Mouse (Mus musculus) liver, adult (tissue): ENCODE measurements around the gene Tstd1.

Experiments used
- GATA4 ChIP-seq: IDR thresholded peaks from 2 replicates; pipeline ENCODE4 v1.6.1; 2014; ENCODE audit warnings: mild to moderate bottlenecking, low read length; ENCODE audit not compliant: insufficient replicate concordance

Tstd1 gene

GRCm38 (mm10) chr1:171437264-171438013 is 18.8 kb downstream of the Tstd1 start, which contains the start of gene F11r:
TSS of gene F11r (plus strand) at chr1:171437535.
- TF ChIP-seq GATA4 = no peak

- TF ChIP-seq GATA4 = no peak
These were observed 19.5 kb downstream of the Tstd1 start for GRCm38 (mm10) chr1:171438014-171438670.

GRCm38 (mm10) chr1:171439072-171439471 is 20.4 kb downstream of the Tstd1 start:
- TF ChIP-seq GATA4 = peak; percentile 42; the same call in 1 of the 2 replicates

GRCm38 (mm10) chr1:171440025-171440725 is 21.5 kb downstream of the Tstd1 start:
- no peak for TF ChIP-seq GATA4

GRCm38 (mm10) chr1:171441466-171442412 is 23.1 kb downstream of the Tstd1 start:
- TF ChIP-seq GATA4 = peak; percentile 78; the same call in 1 of the 2 replicates

GRCm38 (mm10) chr1:171442413-171442760 is 23.7 kb downstream of the Tstd1 start:
- no peak for TF ChIP-seq GATA4

- TF ChIP-seq GATA4 = no peak
These were observed 26.4 kb downstream of the Tstd1 start for GRCm38 (mm10) chr1:171445050-171445449.

- no peak for TF ChIP-seq GATA4
These were observed 28.2 kb downstream of the Tstd1 start for GRCm38 (mm10) chr1:171446854-171447253.

GRCm38 (mm10) chr1:171447692-171448091 is 29.0 kb downstream of the Tstd1 start:
- TF ChIP-seq GATA4 = no peak

GRCm38 (mm10) chr1:171450062-171450461 is 31.4 kb downstream of the Tstd1 start:
- no peak for TF ChIP-seq GATA4

GRCm38 (mm10) chr1:171451001-171451400 is 32.3 kb downstream of the Tstd1 start:
- no peak for TF ChIP-seq GATA4

- no peak for TF ChIP-seq GATA4
These were observed 33.9 kb downstream of the Tstd1 start for GRCm38 (mm10) chr1:171452522-171452921.

- TF ChIP-seq GATA4 = no peak
These were observed 34.3 kb downstream of the Tstd1 start for GRCm38 (mm10) chr1:171452923-171453322.

GRCm38 (mm10) chr1:171454926-171455325 is 36.3 kb downstream of the Tstd1 start:
- TF ChIP-seq GATA4 = no peak

GRCm38 (mm10) chr1:171457568-171457967 is 38.9 kb downstream of the Tstd1 start:
- TF ChIP-seq GATA4 = no peak
